Mouse (Mus musculus) small intestine, adult 2 months (tissue): ENCODE data around the gene Cox20.

Experiments used
- CTCF ChIP-seq: fragments of 200-500 bp; IDR thresholded peaks from 2 replicates; pipeline ENCODE4 v1.5.1; 2012; ENCODE audit warnings: low read depth, mild to moderate bottlenecking, control low read depth, inconsistent platforms, low read length, moderate library complexity, mixed read lengths; ENCODE audit not compliant: insufficient replicate concordance, insufficient read length; ENCODE audit errors: extremely low read depth
- POLR2A ChIP-seq: fragments of 200-500 bp; IDR thresholded peaks from 2 replicates; pipeline ENCODE4 v1.6.1; 2012; ENCODE audit warnings: low read depth, mild to moderate bottlenecking, control low read depth, inconsistent platforms, low read length, moderate library complexity

DNA sequence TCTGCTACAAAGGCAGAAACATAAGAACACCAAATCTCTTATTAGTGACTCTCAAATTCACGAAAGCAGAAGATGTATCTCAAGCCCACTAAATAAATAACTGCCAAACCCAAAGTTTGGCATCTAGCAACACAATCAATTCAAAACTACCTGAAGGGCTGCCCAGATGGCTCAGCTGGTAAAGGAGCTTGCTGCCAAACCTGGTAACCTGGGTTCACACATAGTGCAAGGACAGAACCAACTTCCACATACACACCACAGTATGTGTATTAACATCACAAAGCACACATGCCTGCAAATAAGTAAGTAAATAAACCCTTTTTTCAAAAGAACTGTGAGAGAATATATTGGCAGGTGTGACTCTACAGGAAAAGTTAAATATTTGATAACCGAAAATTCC, 4.7 kb upstream of the Cox20 start:
- TF ChIP-seq POLR2A (no peak), CTCF (no peak)
